Mouse (Mus musculus) right cerebral cortex, postnatal 14 days (tissue): ENCODE measurements around the gene Mag.

Source experiments
- DNase-seq: peaks from one replicate; pipeline ENCODE4 v3.0.0; 2022

Gene Mag

GRCm38 (mm10) chr7:30861464-30861863, 53.2 kb downstream of the Mag start, which contains the start of gene Ffar1:
Gene Ffar1, minus strand, starts transcription at chr7:30861564.
- DNase-seq = no peak

- peak; percentile 66 for DNase-seq
Measured at GRCm38 (mm10) chr7:30859635-30860402, 54.9 kb downstream of the Mag start.

DNA sequence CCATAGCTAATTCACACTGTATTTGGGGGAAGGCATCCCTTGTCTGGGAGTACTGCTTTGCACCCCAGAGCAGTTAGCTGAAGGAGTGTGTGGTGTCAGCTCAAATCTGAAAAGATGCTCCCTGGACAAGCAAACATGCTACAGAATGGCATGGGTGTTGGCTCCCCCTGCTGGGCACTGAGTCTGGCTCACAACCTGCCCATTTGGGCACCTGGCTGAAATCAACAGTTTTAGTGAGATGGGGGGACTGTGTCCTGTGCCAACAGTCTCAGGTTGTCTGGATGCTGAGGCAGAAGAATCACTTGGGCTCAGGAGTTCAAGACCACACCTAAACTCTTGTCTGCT, 55.4 kb downstream of the Mag start:
- peak; percentile 90 for DNase-seq

GRCm38 (mm10) chr7:30857746-30858145, 56.9 kb downstream of the Mag start:
- no peak for DNase-seq

DNA sequence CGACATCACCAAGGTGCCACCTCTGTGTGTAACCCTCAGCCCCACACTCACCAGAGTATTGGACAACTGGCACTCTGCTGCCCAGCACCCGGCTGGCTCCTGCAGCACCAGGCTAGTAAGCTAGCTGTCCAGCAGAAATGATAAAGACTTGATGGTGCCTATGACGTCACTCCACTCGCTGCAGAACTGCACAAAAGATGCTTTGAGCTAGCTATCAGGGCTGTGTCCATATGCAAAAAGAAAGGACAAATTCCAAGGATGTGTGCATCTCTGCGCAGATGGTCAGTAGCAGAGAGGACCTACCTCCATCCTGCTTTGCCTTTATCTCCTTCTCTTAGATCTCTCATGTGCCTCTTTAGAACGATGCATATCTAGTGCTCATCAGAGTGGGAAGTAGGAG, 58.6 kb downstream of the Mag start, which contains the start of gene Ffar3:
Gene Ffar3, minus strand, starts transcription at position 101 of the 400 bp plus-strand sequence.
- DNase-seq = no peak

DNA sequence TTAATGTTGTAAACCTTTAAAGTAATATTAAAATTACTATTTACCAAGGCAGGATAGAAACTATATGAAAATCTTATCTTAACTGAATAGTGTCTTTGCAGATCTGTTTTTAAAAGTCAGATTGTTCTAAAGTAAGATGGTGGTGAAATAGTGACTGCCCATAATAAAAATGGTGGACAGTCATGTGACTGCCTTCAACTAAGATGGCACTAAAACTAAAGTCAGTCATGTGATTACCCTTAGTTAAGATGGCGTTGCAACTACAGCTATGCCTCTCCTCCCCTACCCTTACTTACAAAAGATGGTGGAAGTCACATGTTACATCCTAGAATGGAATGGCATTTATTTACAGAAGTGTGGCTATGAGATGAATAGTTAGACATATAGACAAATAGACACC, 63.3 kb downstream of the Mag start:
- no peak for DNase-seq
